Mouse (Mus musculus): ENCODE results near the gene Rufy2. TPM values are rescaled to one million over a fixed set of nuclear protein-coding genes. Genes with fewer than 3 reads are reported as not detected.

Gene Rufy2
- total and polyA plus RNA-seq, 3 experiments, result 0.57 to 6.5 (median 5.8) TPM

DNA sequence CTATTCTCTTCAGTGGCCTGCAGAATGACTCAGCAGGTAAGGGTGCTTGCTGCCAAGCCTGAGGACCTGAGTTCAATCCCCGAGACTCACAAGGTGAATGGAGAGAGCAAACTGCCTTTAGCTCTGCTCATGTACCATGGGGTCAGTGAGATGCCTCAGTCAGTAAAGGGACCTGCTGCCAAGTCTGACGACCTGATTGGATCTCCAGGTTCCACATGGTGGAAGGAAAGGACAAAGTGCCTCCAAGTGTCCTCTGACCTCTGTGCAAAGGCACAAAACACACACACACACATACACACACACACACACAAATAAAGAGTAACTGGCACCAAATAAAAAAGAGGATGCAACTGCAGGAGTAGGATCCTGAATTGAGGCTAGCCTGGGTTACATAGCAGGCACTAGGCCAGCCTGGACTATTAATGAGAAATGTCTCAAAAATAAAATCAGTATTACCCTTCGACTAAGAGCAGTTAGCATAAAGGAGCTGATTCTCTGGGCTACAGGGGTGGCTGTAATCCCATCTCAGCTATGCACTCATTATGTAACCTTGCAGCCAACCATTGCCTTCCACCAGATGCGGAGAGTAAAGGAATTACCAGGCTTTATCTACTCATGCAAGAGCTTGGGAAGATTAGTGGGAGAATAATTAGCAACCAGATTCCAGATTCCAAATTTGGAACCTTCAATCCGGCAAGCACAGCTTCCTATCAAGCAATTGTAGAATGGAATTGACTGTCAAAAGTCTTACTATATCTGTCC is 60.0 kb downstream of the Rufy2 start:
- DNase-seq (ENCODE audit: low spot score) (no peak), ATAC-seq (ENCODE audit: extremely low read depth, insufficient number of reproducible peaks, low FRiP score, poor library complexity, severe bottlenecking) (no peak)
- no peaks in the 10 kb centered on the region for H3K36me3 ChIP-seq (replicated peaks)
- H3K9me3 ChIP-seq (replicated peaks), result no peaks in the 10 kb centered on the region
- no peaks in the 10 kb centered on the region for H3K4me1 ChIP-seq (ENCODE audit: insufficient read depth, low read depth, low read length)
- no peak for TF ChIP-seq GATA1 (IDR thresholded peaks at IDR 0.05; ENCODE audit: borderline replicate concordance, low read length)
- no peak for TF ChIP-seq TAL1 (conservative IDR thresholded peaks at IDR 0.05; ENCODE audit: low read depth, low read length)
- TF ChIP-seq POLR2AphosphoS5 (IDR thresholded peaks at IDR 0.05; ENCODE audit: insufficient replicate concordance, low read depth, low read length), result no peak
- no peak overlapping the region for H3K4me3 ChIP-seq (ENCODE audit: low read depth, low read length)
- H3K27me3 ChIP-seq (ENCODE audit: insufficient read depth, low read length), result peaks cover 11% of the 10 kb centered on the region

DNA sequence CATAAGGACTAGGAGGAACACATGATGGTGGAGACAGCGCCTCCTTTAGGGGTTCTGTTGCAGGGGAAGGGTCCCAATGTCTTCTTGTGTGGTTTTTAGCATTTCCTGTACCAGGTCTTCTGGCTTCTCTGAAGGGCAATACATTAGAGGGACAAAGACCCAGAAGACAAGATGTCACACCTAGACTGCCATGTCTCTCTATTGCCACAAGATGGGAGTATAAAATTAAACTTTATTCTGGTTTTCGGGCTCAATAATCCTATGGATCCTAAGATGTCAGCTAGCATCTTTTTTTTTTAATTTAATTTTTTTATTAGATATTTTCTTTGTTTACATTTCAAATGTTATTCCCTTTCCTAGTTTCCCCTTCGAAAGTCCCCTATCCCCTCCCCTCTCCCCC is 63.1 kb downstream of the Rufy2 start:
- no peaks in the 10 kb centered on the region for H3K9me3 ChIP-seq (replicated peaks)
- H3K36me3 ChIP-seq (replicated peaks), result no peaks in the 10 kb centered on the region
- ATAC-seq (ENCODE audit: extremely low read depth, insufficient number of reproducible peaks, low FRiP score, poor library complexity, severe bottlenecking) (no peak), DNase-seq (ENCODE audit: low spot score) (no peak)
- TF ChIP-seq CTCF (IDR thresholded peaks at IDR 0.05; ENCODE audit: low read depth, low read length) (no peak), GATA1 (IDR thresholded peaks at IDR 0.05; ENCODE audit: borderline replicate concordance, low read length) (no peak), POLR2AphosphoS5 (IDR thresholded peaks at IDR 0.05; ENCODE audit: insufficient replicate concordance, low read depth, low read length) (no peak), TAL1 (conservative IDR thresholded peaks at IDR 0.05; ENCODE audit: low read depth, low read length) (no peak), GATA2 (IDR thresholded peaks at IDR 0.05; ENCODE audit: borderline replicate concordance, low read depth, low read length) (no peak)
- no peaks in the 10 kb centered on the region for H3K4me1 ChIP-seq (ENCODE audit: insufficient read depth, low read depth, low read length)
- H3K4me3 ChIP-seq (ENCODE audit: low read depth, low read length), result no peak overlapping the region
- peaks cover 6% of the 10 kb centered on the region for H3K27me3 ChIP-seq (ENCODE audit: insufficient read depth, low read length)

DNA sequence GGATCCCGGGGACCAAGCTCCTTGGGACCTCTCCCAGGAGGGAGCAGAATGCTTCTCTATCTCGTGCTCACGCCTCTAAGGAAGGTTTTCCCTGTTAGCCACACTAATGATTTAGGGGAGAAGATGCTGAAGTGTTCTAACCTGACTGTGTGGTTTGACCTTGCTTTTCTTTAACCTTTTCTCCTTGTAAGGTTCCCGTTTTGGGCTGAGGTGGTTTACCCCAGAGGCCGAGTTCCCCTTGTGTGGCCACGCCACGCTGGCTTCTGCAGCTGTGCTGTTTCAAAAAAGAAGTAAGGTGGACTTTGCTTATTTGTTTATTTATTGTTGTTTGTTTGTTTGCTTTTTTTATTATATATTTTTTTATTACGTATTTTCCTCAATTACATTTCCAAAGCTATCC is 67.7 kb downstream of the Rufy2 start:
- no peak overlapping the region for H3K4me3 ChIP-seq (ENCODE audit: low read depth, low read length)
- H3K4me1 ChIP-seq (ENCODE audit: insufficient read depth, low read depth, low read length), result no peaks in the 10 kb centered on the region
- ATAC-seq (ENCODE audit: extremely low read depth, insufficient number of reproducible peaks, low FRiP score, poor library complexity, severe bottlenecking) (no peak), DNase-seq (ENCODE audit: low spot score) (no peak)
- H3K9me3 ChIP-seq (replicated peaks), result no peaks in the 10 kb centered on the region
- H3K27me3 ChIP-seq (ENCODE audit: insufficient read depth, low read length), result peaks cover 2% of the 10 kb centered on the region; the same call in 1 of the 2 replicates
- no peaks in the 10 kb centered on the region for H3K36me3 ChIP-seq (replicated peaks)
- TF ChIP-seq CTCF (IDR thresholded peaks at IDR 0.05; ENCODE audit: low read depth, low read length), result no peak

DNA sequence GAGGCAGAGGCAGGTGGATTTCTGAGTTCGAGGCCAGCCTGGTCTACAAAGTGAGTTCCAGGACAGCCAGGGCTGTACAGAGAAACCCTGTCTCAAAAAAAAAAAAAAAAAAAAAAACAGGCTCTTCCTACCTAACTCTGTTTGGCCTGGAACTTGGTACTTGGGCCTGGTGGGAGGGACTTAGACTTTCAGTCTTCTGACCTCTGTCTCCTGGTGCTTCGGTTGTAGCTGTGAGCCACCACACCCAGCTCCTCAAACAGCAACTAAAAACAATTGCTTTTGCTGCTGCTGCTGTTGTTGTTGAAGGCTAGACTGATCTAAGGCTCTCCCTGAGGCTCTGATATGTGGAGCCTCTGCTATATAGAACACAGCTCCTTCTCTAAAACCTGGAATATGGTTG is 69.1 kb downstream of the Rufy2 start:
- H3K27me3 ChIP-seq (ENCODE audit: insufficient read depth, low read length), result peaks cover 2% of the 10 kb centered on the region; the same call in 1 of the 2 replicates
- no peaks in the 10 kb centered on the region for H3K36me3 ChIP-seq (replicated peaks)
- TF ChIP-seq GATA1 (IDR thresholded peaks at IDR 0.05; ENCODE audit: borderline replicate concordance, low read length) (no peak), GATA2 (IDR thresholded peaks at IDR 0.05; ENCODE audit: borderline replicate concordance, low read depth, low read length) (no peak), POLR2AphosphoS5 (IDR thresholded peaks at IDR 0.05; ENCODE audit: insufficient replicate concordance, low read depth, low read length) (no peak), TAL1 (conservative IDR thresholded peaks at IDR 0.05; ENCODE audit: low read depth, low read length) (no peak), CTCF (IDR thresholded peaks at IDR 0.05; ENCODE audit: low read depth, low read length) (no peak)
- H3K4me1 ChIP-seq (ENCODE audit: insufficient read depth, low read depth, low read length), result no peaks in the 10 kb centered on the region
- H3K4me3 ChIP-seq (ENCODE audit: low read depth, low read length), result no peak overlapping the region
- DNase-seq (ENCODE audit: low spot score), result no peak
- no peaks in the 10 kb centered on the region for H3K9me3 ChIP-seq (replicated peaks)
- ATAC-seq (ENCODE audit: extremely low read depth, insufficient number of reproducible peaks, low FRiP score, poor library complexity, severe bottlenecking), result no peak

DNA sequence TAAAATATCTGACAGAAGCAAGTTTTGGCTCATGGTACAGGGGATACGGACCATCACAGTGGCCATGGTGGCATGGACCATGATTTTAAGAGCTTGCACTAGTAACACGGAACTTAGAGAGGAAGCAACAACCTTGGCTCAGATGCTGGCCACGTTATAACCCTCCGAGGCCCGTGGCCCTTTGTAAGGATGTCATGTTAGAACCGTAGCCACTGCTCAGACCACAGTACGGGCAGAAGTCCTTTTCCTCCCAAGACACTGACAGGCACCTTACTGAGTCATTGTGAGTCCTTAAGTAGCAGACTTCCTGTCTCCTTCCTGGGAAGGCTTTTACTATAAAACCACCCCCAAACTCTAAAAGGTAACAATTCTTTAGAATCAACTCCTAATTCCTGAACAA is 71.2 kb downstream of the Rufy2 start:
- no peaks in the 10 kb centered on the region for H3K36me3 ChIP-seq (replicated peaks)
- ATAC-seq (ENCODE audit: extremely low read depth, insufficient number of reproducible peaks, low FRiP score, poor library complexity, severe bottlenecking), result no peak

DNA sequence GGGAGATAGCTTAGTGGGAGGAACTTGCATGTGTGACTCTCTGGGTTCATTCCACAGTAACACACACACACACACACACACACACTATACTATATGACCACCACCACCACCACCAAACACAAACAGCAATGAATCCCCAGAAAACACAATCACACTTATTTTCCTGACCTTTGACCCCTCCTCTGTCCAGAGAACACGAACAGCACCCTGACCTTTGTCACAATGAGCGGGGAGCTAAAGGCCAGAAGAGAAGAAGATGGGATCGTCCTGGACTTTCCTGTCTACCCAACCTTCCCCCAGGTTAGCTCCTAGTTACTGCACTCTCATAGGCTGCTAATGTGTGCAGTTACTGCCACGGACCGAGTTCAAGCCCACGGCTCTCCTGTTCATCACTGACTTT is 72.0 kb downstream of the Rufy2 start:
- ATAC-seq (ENCODE audit: extremely low read depth, insufficient number of reproducible peaks, low FRiP score, poor library complexity, severe bottlenecking) (no peak), DNase-seq (ENCODE audit: low spot score) (no peak)
- Histone ChIP-seq H3K9me3 (replicated peaks) (no peaks in the 10 kb centered on the region), H3K4me3 (ENCODE audit: low read depth, low read length) (no peak overlapping the region), H3K4me1 (ENCODE audit: insufficient read depth, low read depth, low read length) (no peaks in the 10 kb centered on the region), H3K27me3 (ENCODE audit: insufficient read depth, low read length) (no peaks in the 10 kb centered on the region), H3K36me3 (replicated peaks) (no peaks in the 10 kb centered on the region)
- TF ChIP-seq CTCF (IDR thresholded peaks at IDR 0.05; ENCODE audit: low read depth, low read length), result no peak
- no peak for TF ChIP-seq POLR2AphosphoS5 (IDR thresholded peaks at IDR 0.05; ENCODE audit: insufficient replicate concordance, low read depth, low read length)
- TF ChIP-seq TAL1 (conservative IDR thresholded peaks at IDR 0.05; ENCODE audit: low read depth, low read length), result no peak
- TF ChIP-seq GATA2 (IDR thresholded peaks at IDR 0.05; ENCODE audit: borderline replicate concordance, low read depth, low read length), result no peak
- TF ChIP-seq GATA1 (IDR thresholded peaks at IDR 0.05; ENCODE audit: borderline replicate concordance, low read length), result no peak

More for the DNA sequence above, 71.2 kb downstream of the Rufy2 start:
- TF ChIP-seq TAL1 (conservative IDR thresholded peaks at IDR 0.05; ENCODE audit: low read depth, low read length) (no peak), POLR2AphosphoS5 (IDR thresholded peaks at IDR 0.05; ENCODE audit: insufficient replicate concordance, low read depth, low read length) (no peak), GATA1 (IDR thresholded peaks at IDR 0.05; ENCODE audit: borderline replicate concordance, low read length) (no peak), GATA2 (IDR thresholded peaks at IDR 0.05; ENCODE audit: borderline replicate concordance, low read depth, low read length) (no peak), CTCF (IDR thresholded peaks at IDR 0.05; ENCODE audit: low read depth, low read length) (no peak)
- H3K27me3 ChIP-seq (ENCODE audit: insufficient read depth, low read length), result no peaks in the 10 kb centered on the region
- H3K9me3 ChIP-seq (replicated peaks), result no peaks in the 10 kb centered on the region
- DNase-seq (ENCODE audit: low spot score), result no peak
- no peaks in the 10 kb centered on the region for H3K4me1 ChIP-seq (ENCODE audit: insufficient read depth, low read depth, low read length)
- no peak overlapping the region for H3K4me3 ChIP-seq (ENCODE audit: low read depth, low read length)
